Mouse (Mus musculus): ENCODE measurements around the gene Sec16a.

DNA sequence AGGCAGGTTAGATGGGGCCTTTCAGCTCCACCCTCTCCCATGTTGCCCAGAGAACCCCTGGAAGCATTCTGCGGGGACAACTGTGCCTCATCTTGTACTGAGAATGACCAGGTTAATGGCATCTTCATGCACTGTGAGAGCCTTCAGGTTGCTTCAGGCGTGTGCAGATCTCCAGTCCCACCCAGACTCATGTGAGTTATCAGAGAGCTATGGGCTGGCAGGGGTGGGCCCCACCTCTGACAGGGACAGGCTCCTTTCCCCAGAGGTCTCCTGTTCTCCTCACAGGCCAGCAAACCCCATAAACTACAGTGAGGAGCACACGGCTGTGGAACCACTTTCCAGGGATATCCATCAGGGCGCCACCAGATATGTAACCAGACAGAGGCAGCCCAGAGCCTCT is 44.0 kb downstream of the Sec16a start:
- TF ChIP-seq CTCF (IDR thresholded peaks at IDR 0.05; ENCODE audit: extremely low read depth, insufficient read depth, low read length), result no peak
- TF ChIP-seq POLR2A (IDR thresholded peaks at IDR 0.05; ENCODE audit: extremely low read depth, insufficient read depth, low read length), result no peak
